Mouse (Mus musculus): ENCODE measurements around the gene Prss44. TPM values are rescaled to one million over a fixed set of nuclear protein-coding genes. Genes with fewer than 3 reads are reported as not detected.
"Not testable (repeated sequence)": the region's sequence is repeated elsewhere in the genome, so short reads cannot be mapped to it uniquely, and the experiment has no call there.

The Prss44 gene
- total RNA-seq, 1 experiment, result 1.5 TPM

DNA sequence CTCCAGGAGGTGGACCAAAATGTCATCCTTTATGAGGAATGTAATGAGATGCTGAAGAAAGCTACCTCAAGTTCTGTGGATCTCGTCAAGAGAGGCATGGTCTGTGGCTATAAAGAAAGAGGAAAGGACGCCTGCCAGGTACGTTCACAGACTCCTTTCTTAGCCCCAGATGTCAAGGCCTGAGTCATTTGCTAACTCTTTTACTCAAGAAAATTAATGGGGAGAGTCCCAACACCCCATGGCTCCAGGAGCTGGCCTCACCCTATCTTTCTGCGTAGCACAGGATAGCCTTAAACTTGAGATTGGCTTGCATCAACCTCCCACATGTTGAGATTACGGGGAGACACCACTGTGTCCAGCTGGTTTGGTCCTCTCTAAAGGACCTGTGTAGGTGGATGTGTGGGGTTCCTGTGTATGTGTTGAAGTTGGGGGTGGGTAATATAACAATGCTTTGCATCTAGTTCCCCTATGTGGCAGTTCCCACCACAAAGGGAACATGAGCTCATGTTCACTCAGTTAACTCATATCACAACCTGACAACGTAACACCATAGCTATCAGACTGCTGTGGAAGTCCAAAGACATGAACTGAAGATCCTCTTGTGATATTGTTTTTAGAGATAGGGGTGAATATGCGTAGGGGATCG lies 12.8 kb upstream of the Prss44 start:
- in situ Hi-C loops (cut with MboI; ENCODE audit: low sequenced_read_pairs in 2 of 2, unreplicated experiment in 2 of 2), result no loop called here
- Histone ChIP-seq H3K36me3 (ENCODE audit: control insufficient read depth, insufficient read depth, low read length, poor library complexity, severe bottlenecking) (0 out of 2 replicates have a peak, but pooled peaks cover 1% of the 10 kb centered on the region), H3K9me3 (ENCODE audit: control insufficient read depth, insufficient read depth, low read depth, low read length) (no peaks in the 10 kb centered on the region), H3K4me3 (ENCODE audit: insufficient read depth in 1 of 2, low read depth in 1 of 2, low read length in 2 of 2, poor library complexity in 1 of 2, severe bottlenecking in 1 of 2) (no peak overlapping the region), H3K27ac (ENCODE audit: insufficient read depth, low read depth, low read length, poor library complexity, severe bottlenecking) (no peak overlapping the region), H3K4me1 (ENCODE audit: control insufficient read depth in 2 of 2, insufficient read depth in 2 of 2, low read length in 2 of 2, poor library complexity in 1 of 2) (peaks cover 0 to 2% of the 10 kb centered on the region in 2 experiments; a peak in 1 of 4 replicates), H3K9ac (ENCODE audit: insufficient read depth, low read depth, low read length, poor library complexity, severe bottlenecking) (no peak overlapping the region)
- TF ChIP-seq ZNF384 (IDR thresholded peaks at IDR 0.05; ENCODE audit: low read depth, low read length), result no peak
- TF ChIP-seq CHD2 (IDR thresholded peaks at IDR 0.05; ENCODE audit: low read depth, low read length), result no peak
- TF ChIP-seq HCFC1 (IDR thresholded peaks at IDR 0.05; ENCODE audit: borderline replicate concordance, insufficient read depth, low read length), result no peak
- TF ChIP-seq ZC3H11A (IDR thresholded peaks at IDR 0.05; ENCODE audit: borderline replicate concordance, low read depth, low read length), result no peak
- no peak for TF ChIP-seq MAFK (IDR thresholded peaks at IDR 0.05; ENCODE audit: insufficient read depth, low read depth, low read length)
- DNase-seq (ENCODE audit: low read depth, low spot score), result no peak

DNA sequence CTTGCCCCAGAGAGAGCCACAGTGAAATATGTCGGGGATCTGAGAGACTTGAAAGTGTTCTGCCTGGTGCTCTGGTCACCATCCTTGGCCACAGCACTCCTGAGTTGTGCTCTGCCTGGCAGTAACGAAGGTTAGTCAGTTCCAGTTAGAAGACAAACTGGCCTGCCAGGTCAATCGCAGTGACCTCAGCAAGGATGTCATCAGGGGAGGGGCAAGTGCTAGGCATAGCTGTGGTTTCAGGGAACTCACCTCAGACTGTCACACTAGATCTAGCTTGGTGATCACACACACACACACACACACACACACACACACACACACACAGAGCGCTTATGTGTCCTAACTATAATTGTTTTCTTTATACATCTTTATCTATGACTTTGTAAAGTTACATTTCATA lies 10.5 kb upstream of the Prss44 start:
- Histone ChIP-seq H3K9ac (ENCODE audit: insufficient read depth, low read depth, low read length, poor library complexity, severe bottlenecking) (no peak overlapping the region), H3K9me3 (ENCODE audit: control insufficient read depth, insufficient read depth, low read depth, low read length) (no peaks in the 10 kb centered on the region), H3K4me3 (ENCODE audit: insufficient read depth in 1 of 2, low read depth in 1 of 2, low read length in 2 of 2, poor library complexity in 1 of 2, severe bottlenecking in 1 of 2) (no peak overlapping the region), H3K27ac (ENCODE audit: insufficient read depth, low read depth, low read length, poor library complexity, severe bottlenecking) (no peak overlapping the region), H3K4me1 (ENCODE audit: control insufficient read depth in 2 of 2, insufficient read depth in 2 of 2, low read length in 2 of 2, poor library complexity in 1 of 2) (no peaks in the 10 kb centered on the region), H3K36me3 (ENCODE audit: control insufficient read depth, insufficient read depth, low read length, poor library complexity, severe bottlenecking) (0 out of 2 replicates have a peak, but pooled peaks cover 1% of the 10 kb centered on the region)
- in situ Hi-C loops (cut with MboI; ENCODE audit: low sequenced_read_pairs in 2 of 2, unreplicated experiment in 2 of 2), result no loop called here
- DNase-seq (ENCODE audit: low read depth, low spot score), result no peak
- no peak for TF ChIP-seq ZC3H11A (IDR thresholded peaks at IDR 0.05; ENCODE audit: borderline replicate concordance, low read depth, low read length)
- TF ChIP-seq MAFK (IDR thresholded peaks at IDR 0.05; ENCODE audit: insufficient read depth, low read depth, low read length), result no peak

DNA sequence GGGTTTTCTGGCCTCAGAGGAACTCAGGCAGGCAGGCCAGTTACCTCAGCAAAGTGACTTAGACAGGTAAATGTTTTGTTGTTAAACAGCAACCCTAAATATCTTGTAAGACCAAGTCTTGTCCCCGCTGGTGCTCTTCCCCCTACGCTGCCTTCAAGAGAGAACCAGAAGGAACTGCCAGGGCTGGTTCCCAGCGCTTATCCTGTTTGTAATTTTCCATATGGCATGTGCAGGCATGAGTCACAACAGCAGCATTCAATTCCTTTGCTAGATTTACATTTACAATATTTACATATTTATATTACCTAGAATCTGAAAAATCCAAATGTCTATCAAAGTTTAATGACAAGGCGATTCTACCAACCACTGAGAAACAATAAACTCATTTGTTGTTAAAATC lies 3.7 kb upstream of the Prss44 start:
- Histone ChIP-seq H3K4me1 (ENCODE audit: control insufficient read depth in 2 of 2, insufficient read depth in 2 of 2, low read length in 2 of 2, poor library complexity in 1 of 2) (peaks cover 0 to 5% of the 10 kb centered on the region in 2 experiments; a peak in 2 of 4 replicates), H3K4me3 (ENCODE audit: insufficient read depth in 1 of 2, low read depth in 1 of 2, low read length in 2 of 2, poor library complexity in 1 of 2, severe bottlenecking in 1 of 2) (no peak overlapping the region), H3K9me3 (ENCODE audit: control insufficient read depth, insufficient read depth, low read depth, low read length) (no peaks in the 10 kb centered on the region), H3K27ac (ENCODE audit: insufficient read depth, low read depth, low read length, poor library complexity, severe bottlenecking) (no peak overlapping the region), H3K9ac (ENCODE audit: insufficient read depth, low read depth, low read length, poor library complexity, severe bottlenecking) (no peak overlapping the region), H3K36me3 (ENCODE audit: control insufficient read depth, insufficient read depth, low read length, poor library complexity, severe bottlenecking) (no peaks in the 10 kb centered on the region)
- TF ChIP-seq CHD2 (IDR thresholded peaks at IDR 0.05; ENCODE audit: low read depth, low read length), result no peak
- no peak for TF ChIP-seq HCFC1 (IDR thresholded peaks at IDR 0.05; ENCODE audit: borderline replicate concordance, insufficient read depth, low read length)
- no peak for TF ChIP-seq ZC3H11A (IDR thresholded peaks at IDR 0.05; ENCODE audit: borderline replicate concordance, low read depth, low read length)
- TF ChIP-seq ZNF384 (IDR thresholded peaks at IDR 0.05; ENCODE audit: low read depth, low read length), result no peak
- TF ChIP-seq MAFK (IDR thresholded peaks at IDR 0.05; ENCODE audit: insufficient read depth, low read depth, low read length), result no peak
- no peak for DNase-seq (ENCODE audit: low read depth, low spot score)
- in situ Hi-C loops (cut with MboI; ENCODE audit: low sequenced_read_pairs in 2 of 2, unreplicated experiment in 2 of 2), result no loop called here

DNA sequence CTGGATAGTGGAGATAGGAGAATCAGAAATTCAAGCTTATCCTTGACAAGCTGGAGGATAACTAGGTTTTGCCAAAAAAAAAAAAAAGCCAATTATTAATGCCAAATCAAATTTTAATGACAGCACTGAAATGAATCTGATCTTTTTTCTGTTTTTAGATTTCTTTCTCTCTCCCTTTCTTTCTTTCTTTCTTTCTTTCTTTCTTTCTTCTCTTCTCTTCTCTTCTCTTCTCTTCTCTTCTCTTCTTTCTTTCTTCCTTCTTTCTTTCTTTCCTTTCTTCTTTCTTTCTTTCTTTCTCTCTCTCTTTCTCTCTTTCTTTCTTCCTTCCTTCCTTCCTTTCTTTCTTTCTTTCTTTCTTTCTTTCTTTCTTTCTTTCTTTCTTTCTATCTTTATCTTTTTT lies 6.8 kb downstream of the Prss44 start:
- DNase-seq (ENCODE audit: low read depth, low spot score); H3K36me3 ChIP-seq (ENCODE audit: control insufficient read depth, insufficient read depth, low read length, poor library complexity, severe bottlenecking); H3K4me3 ChIP-seq (ENCODE audit: insufficient read depth in 1 of 2, low read depth in 1 of 2, low read length in 2 of 2, poor library complexity in 1 of 2, severe bottlenecking in 1 of 2); H3K9ac ChIP-seq (ENCODE audit: insufficient read depth, low read depth, low read length, poor library complexity, severe bottlenecking); H3K9me3 ChIP-seq (ENCODE audit: control insufficient read depth, insufficient read depth, low read depth, low read length); H3K27ac ChIP-seq (ENCODE audit: insufficient read depth, low read depth, low read length, poor library complexity, severe bottlenecking); H3K4me1 ChIP-seq (ENCODE audit: control insufficient read depth in 2 of 2, insufficient read depth in 2 of 2, low read length in 2 of 2, poor library complexity in 1 of 2); in situ Hi-C loops (cut with MboI; ENCODE audit: low sequenced_read_pairs in 2 of 2, unreplicated experiment in 2 of 2): not testable (repeated sequence)

DNA sequence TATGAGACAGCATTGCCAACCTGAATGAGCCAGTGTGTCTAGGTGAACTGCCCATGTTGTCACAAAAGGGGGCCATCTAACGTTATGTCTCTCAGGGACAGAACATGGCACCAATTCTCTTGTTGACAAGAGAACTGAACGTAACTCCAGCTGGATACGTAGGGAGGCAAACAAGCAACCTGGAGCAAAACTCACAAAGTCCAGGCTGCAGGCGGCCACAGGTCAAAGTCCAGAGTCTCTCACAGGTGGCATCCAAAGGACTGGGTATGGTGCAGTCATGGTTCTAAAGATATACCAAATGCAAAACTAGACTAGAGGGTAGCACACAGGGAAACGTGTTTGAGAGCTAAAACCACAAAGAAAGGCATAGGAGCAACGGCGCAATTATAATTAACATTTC lies 7.6 kb downstream of the Prss44 start:
- no peaks in the 10 kb centered on the region for H3K36me3 ChIP-seq (ENCODE audit: control insufficient read depth, insufficient read depth, low read length, poor library complexity, severe bottlenecking)
- DNase-seq (ENCODE audit: low read depth, low spot score), result no peak
- H3K4me3 ChIP-seq (ENCODE audit: insufficient read depth in 1 of 2, low read depth in 1 of 2, low read length in 2 of 2, poor library complexity in 1 of 2, severe bottlenecking in 1 of 2), result no peak overlapping the region
- no peak overlapping the region for H3K9ac ChIP-seq (ENCODE audit: insufficient read depth, low read depth, low read length, poor library complexity, severe bottlenecking)
- in situ Hi-C loops (cut with MboI; ENCODE audit: low sequenced_read_pairs in 2 of 2, unreplicated experiment in 2 of 2), result no loop called here
- no peaks in the 10 kb centered on the region for H3K9me3 ChIP-seq (ENCODE audit: control insufficient read depth, insufficient read depth, low read depth, low read length)
- no peak overlapping the region for H3K27ac ChIP-seq (ENCODE audit: insufficient read depth, low read depth, low read length, poor library complexity, severe bottlenecking)
- TF ChIP-seq ZC3H11A (IDR thresholded peaks at IDR 0.05; ENCODE audit: borderline replicate concordance, low read depth, low read length) (no peak), MAFK (IDR thresholded peaks at IDR 0.05; ENCODE audit: insufficient read depth, low read depth, low read length) (no peak), CHD2 (IDR thresholded peaks at IDR 0.05; ENCODE audit: low read depth, low read length) (no peak), HCFC1 (IDR thresholded peaks at IDR 0.05; ENCODE audit: borderline replicate concordance, insufficient read depth, low read length) (no peak), ZNF384 (IDR thresholded peaks at IDR 0.05; ENCODE audit: low read depth, low read length) (no peak)
- H3K4me1 ChIP-seq (ENCODE audit: control insufficient read depth in 2 of 2, insufficient read depth in 2 of 2, low read length in 2 of 2, poor library complexity in 1 of 2), result no peaks in the 10 kb centered on the region

Measured in ES-E14 (cell line).